Mouse (Mus musculus) adrenal gland, postnatal 10 days (tissue): ENCODE results near the gene Tinagl1. TPM values are rescaled to one million over a fixed set of nuclear protein-coding genes. Genes with fewer than 3 reads are reported as not detected.
A peak's percentile ranks its signal among the peaks of the same experiment; 100 is the strongest.

Experiments used
- DNase-seq: peaks from one replicate; pipeline ENCODE4 v3.0.0; 2021; ENCODE audit warnings: mixed read lengths
- total RNA-seq, 2 experiments: library from RNA; stranded (reverse); gene quantifications; 2 replicates each; pipeline ENCODE4 v1.2.3; 2021

Gene Tinagl1
- total RNA-seq, 2 experiments from 2014 or later: 69.2 to 114 TPM

DNA sequence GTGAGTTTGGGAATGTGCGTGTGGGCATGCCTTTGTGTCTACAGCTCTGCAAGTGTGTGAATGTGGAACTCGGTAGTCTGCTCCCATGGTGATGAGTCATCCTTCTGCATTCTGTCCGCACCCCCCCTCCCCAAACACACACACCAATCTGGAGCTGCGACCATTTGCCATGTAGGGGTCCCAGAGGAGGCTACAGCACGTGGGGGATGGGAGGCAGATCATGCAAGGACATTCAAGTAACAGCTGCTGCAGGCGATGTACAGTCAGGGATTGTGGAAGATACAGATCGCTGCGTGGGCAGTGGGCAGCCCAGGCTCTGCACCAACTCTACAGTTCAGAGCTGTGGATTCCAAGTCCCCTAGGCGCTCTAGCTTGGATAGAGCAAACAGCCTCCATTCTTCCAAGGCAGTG is 33.9 kb downstream of the Tinagl1 start:
- no peak for DNase-seq

DNA sequence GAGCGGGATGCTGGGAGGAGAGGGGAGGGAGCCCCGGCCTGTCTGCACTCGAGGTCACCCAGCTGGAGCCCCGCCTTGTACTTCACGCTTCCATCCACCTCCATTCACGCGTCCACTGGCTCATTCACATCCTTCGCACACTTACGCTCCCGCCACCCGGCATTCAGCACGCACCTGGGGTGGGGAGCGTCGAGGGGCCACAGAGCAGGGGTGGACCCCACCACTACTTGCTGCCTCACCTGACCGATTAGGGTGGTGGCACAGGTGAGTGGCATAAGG is 35.8 kb downstream of the Tinagl1 start, which contains the start of gene Hcrtr1:
Gene Hcrtr1 (minus strand): TSS at position 146 of the 279 bp plus-strand sequence.
- no peak for DNase-seq

DNA sequence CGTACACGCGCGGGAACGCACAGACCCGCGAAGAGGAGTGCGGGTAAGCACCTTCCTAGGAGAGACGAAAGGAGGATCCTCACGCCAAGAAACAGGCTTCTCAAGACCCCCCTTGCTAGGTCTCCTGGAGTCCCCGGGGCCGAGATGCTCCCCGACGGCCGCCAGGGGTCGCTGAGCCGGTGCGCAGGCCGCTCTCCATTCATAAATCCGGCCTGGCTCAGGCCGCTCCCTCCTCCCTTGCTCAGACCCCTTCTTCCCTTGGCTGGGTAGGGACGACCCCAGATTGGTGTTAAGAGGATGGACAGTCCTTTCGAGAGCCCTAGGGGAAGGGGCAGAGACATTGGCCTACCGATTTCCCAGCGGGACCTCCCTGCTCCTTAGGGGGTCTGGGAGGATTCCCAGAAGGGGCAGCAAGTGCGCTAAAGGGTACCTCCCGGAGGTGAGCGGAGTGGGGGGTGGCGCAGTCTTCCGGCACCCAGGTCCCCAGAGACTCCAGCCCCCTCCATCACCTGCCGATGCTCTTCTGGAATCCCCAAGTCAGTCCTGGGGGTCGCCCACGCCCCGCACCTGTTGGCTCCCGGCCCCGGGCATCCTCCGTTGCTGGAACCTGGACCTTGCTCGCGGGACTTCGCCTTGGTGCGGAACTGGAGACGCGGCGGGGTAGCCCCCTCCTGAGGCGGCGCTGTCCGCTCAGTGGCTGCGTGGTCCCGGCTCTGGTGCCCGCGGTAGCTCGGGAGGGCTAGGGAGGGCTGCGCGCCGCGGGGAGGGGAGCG is 36.3 kb downstream of the Tinagl1 start:
- peak; percentile 89 for DNase-seq

DNA sequence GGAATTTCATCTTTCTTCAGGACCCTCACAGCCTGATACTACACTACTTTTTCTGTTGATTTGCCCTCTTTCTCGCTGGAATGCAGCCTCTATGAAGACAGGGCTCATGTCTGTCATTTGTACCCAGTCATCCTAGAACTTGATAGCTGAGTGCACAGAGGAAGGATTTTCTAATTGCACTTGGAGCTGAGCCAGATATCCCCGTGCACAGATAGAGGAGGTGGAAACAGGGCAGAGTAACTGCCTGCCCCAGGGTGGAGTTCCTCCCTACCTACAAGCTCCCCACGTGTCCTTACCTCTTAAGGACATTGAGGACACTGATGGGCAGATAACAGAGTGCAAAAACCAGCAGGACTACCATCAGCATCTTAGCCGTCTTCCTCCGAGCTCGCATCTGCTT is 41.5 kb downstream of the Tinagl1 start:
- DNase-seq: no peak

DNA sequence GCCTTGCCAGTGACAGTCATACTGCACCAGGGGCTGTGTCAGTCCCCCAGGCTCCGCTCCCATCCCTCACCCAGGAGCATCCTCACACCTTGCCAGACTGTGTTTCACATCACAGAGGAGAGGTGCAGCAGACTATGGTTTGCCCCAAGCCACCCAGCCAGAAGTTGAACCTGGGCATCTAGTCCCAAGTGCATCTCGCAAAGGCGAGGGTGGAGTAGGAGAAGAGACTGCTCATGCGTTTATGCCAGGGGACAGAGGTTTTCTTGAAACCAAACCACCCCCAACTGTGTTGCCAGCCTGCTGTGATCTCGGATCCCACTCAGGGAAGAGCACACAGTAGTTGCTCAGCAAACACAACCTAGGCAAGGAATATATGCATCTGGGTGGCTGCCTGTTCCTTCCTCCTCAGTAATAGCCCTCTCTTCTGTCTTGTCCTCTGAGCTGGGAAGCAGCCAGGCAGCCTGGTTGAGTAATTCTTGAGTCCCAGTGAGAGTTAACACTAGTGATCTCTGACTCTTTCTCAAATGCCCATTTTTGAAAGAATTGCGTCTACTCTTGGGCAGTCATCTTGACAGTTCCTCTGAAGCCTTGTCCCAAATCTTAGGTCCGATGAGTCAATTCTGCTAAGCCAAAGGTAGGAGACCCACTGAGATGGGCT is 43.3 kb downstream of the Tinagl1 start:
- no peak for DNase-seq

DNA sequence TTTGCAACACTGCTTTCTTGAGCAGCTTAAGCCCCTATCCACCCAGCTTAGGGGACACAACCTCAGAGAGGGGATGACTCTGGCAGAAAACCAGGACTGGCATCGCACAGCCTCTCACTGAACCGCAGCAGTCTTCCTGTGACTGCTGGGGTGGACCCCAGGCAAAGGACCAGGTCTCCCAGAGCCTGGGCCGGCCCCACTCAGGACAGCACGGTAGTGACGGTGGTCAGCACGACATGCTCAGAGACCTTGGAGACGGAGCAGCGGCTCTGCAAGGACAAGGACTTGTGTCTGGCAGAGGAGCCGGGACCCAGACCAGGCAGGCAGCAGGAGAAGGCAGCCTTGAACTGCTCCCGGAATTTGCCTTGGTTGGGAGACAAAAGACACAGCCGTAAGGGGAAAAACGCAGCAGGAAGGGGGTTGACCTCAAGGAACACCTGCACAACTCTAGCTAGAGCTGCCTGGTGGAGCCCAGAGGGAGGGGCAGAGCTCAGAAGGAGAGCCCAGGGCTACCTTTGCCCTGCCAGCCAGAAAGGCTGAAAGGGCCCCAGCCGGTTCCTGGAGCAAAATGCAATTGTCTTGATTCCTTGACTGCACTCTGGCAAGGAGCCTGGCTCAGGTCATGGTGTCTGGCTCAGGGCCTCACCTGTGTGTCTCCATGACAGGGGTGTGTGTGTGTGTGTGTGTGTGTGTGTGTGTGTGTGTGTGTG is 44.1 kb downstream of the Tinagl1 start:
- peak; percentile 51 for DNase-seq

DNA sequence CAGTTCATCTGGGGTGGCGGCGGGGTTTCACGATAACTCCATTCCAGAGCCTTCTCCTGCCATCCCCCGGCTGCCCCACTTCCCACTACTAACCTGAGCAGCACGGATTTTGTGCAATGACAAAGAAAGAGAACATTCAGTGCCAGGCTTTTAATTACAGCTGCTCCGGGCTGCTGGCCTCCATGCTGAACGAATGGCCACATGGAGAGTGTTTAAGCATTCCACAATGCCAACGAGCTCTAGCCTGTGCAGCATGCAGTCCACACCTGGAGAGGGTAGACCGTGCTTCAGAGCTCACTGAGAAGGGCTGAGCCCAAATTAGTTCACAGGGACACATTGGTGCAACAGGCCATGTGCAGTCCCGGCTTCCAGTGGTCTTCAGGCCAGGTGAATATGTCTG is 44.8 kb downstream of the Tinagl1 start:
- no peak for DNase-seq

DNA sequence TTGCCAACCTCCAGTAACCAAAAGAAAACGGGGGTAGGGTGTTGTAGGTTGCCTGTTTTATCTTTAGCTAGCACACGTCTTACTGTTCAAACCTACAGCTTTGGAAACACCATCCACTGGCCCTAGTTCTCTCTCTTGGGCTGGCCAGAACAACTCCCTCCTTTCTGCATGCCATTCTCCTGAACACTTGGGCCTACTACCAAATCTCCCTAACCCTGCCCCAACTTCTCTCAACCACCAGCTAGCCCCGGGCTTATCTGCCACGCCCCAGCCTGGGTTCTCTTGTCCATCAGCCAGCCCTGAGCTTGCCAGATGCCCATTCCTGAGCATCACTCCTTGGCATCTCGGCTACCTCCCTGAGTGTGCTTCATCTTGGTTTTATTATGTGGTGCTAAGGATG is 46.0 kb downstream of the Tinagl1 start:
- no peak for DNase-seq

DNA sequence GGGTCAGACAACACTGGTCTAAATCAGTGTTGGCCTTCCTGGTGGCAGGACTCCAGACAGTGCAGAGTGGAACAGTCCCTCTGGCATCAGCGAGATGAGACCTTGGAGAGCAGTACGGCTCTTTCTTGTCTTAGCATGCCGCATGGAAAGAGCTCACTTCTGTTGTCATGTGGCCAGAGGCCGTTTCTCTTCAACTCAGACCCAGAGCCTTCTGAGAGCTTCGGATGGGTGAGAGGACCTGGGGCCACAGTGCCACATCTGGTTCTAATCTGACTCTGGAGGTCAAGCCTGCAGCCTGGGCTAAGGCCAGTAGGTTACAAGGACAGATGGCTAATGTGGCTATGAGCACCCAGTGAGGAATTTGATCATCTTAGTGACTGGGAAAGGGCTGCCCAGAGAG is 49.0 kb downstream of the Tinagl1 start:
- peak; percentile 62 for DNase-seq

DNA sequence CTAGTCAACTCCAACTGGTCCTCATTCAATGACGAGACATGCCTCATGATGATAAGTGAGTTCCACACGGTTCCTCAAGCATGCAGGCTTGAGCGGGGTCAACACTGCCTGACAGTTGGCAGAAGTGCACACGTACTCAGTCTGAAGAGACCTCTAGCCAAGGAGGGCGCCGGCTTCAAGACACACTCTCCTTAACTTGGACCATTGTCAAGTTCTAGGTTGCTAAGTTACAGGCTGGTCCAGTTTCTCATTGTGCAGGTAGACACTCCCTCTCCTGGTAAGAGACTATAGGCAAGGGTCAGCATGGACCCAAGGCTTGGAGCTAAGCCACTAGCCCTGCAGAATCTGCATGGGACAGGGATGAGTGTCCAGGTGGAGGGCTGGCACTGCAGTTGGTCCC is 49.8 kb downstream of the Tinagl1 start:
- no peak for DNase-seq

DNA sequence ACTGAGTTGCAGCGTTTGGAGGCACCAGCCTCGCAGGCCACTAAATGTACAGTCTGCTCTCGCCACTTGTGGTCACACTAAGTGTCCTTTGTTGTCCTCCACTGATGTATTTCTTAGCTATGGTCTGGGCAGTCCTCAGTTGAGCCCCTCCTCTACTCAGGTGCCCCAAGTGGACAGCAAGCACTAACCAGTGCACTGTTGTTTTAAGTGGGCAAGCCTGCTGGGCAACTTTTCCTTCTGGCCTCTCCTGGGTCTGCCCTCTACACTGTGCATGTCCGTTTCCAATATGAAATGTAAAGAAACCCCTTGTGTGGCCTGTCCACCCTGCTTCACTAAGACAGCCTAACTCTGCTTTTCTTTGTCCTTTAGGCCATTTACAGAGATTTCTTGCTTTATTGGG is 50.8 kb downstream of the Tinagl1 start:
- no peak for DNase-seq

DNA sequence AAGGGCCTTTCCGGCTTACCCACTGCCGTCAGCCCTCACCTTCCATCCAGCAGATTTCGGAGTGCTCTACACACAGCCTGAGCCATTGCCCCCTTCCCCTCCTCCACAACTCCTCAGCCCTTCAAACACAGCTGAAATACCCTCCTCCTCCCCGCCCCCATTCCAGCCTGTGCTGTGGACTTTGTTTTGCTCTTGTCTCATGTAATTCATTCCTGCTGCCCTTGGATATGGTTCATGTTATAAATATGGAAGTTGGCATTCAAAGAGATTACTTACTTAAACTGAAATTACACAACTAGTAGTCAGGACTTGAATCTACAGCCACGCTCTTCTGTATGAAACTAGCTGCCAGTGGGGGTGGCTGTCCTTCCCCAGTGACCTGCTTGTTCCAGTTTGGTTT is 51.9 kb downstream of the Tinagl1 start:
- DNase-seq: no peak

DNA sequence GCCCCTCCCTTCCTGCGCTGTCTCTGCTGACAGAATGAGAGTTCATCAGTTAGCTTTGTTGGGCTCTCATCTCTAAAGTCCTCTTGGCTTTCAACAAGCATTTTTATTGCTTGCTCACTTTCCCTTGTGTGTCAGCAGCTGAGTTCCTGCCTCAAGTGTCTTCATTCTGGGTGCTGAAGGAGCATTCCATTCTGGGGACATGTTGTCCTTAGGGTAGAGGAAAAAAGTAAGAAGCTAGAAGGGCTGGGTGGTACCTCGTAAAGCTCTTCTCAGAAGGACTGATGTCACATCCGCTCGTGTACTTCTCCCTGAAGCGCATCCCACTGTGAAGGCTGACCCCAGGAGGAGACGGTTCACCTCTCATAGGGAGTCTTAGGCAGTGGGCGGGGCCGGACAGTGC is 53.4 kb downstream of the Tinagl1 start:
- no peak for DNase-seq

DNA sequence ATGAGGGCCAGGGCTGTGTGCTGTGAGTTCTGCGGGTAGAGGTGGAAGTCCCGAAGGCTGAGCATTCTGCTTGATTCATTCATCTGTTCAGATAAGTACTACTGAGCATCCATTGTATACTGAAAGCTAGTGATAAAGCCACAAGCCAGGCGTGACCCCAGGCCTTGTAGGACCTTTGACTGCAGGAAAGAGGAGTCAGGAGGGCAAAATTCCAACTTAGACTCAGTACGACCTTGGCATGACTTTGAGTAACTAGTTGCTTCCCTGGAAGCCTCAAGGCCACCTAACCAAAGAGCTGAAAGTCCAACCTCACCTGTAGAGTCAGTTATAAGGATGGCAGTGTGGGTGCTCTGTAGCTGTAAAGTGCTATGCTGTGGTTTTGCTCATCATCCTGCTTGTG is 54.2 kb downstream of the Tinagl1 start:
- DNase-seq: no peak

Other genes with a start within 250 kb of the Tinagl1 start
- gene Spocd1, start 245.9 kb downstream of the Tinagl1 start, total RNA-seq: under 1 TPM; 0.15 to 0.30 TPM
- gene Adgrb2, start 190.3 kb downstream of the Tinagl1 start, total RNA-seq: 10 to 100 TPM; 13.4 to 16.4 TPM
- 10 to 100 TPM; 29.4 to 33.8 TPM for gene Col16a1, start 127.3 kb downstream of the Tinagl1 start, total RNA-seq
- 10 to 100 TPM; 51.4 to 54.6 TPM for gene Pef1, start 72.6 kb downstream of the Tinagl1 start, total RNA-seq
- gene Hcrtr1, start 35.8 kb downstream of the Tinagl1 start, total RNA-seq: 1 to 10 TPM in 1 of 2 experiments, under 1 TPM in 1; 0.78 to 1.7 TPM
- gene Gm853, start 47.3 kb upstream of the Tinagl1 start, total RNA-seq: not detected
- 1 to 10 TPM; 2.9 to 5.1 TPM for gene Serinc2, start 104.1 kb upstream of the Tinagl1 start, total RNA-seq
- gene Fabp3, start 133.5 kb upstream of the Tinagl1 start, total RNA-seq: 100 to 1,000 TPM; 110 to 422 TPM
- 1 to 10 TPM in 1 of 2 experiments, not detected in 1; 1.3 TPM for gene Gm10570, start 133.6 kb upstream of the Tinagl1 start, total RNA-seq
- gene Zcchc17, start 184.8 kb upstream of the Tinagl1 start, total RNA-seq: 10 to 100 TPM; 35.5 to 38.7 TPM
- gene Snrnp40, start 185.0 kb upstream of the Tinagl1 start, total RNA-seq: 10 to 100 TPM; 35.3 to 39.0 TPM